Mouse (Mus musculus) skeletal muscle tissue, adult 2 months (tissue): ENCODE measurements around the gene Mef2a.
A peak's percentile ranks its signal among the peaks of the same experiment; 100 is the strongest.

Experiments
- DNase-seq: peaks from one replicate; pipeline ENCODE4 v3.0.0-alpha.2; 2012; ENCODE audit warnings: low read depth, low spot score

Mef2a gene

GRCm38 (mm10) chr7:67246067-67246466, 126.6 kb downstream of the Mef2a start:
- DNase-seq = no peak

GRCm38 (mm10) chr7:67245255-67245654, 127.4 kb downstream of the Mef2a start:
- no peak for DNase-seq

- DNase-seq = peak; percentile 52
Observed at GRCm38 (mm10) chr7:67243894-67244282, 128.8 kb downstream of the Mef2a start.

- DNase-seq = no peak
Observed at GRCm38 (mm10) chr7:67243121-67243893, 129.4 kb downstream of the Mef2a start.

- DNase-seq = no peak
Observed at GRCm38 (mm10) chr7:67241969-67242368, 130.7 kb downstream of the Mef2a start.

- no peak for DNase-seq
Observed at GRCm38 (mm10) chr7:67237752-67238151, 134.9 kb downstream of the Mef2a start.

- DNase-seq = no peak
Observed at GRCm38 (mm10) chr7:67236351-67236750, 136.3 kb downstream of the Mef2a start.

GRCm38 (mm10) chr7:67234797-67235196, 137.9 kb downstream of the Mef2a start:
- no peak for DNase-seq

- no peak for DNase-seq
Observed at GRCm38 (mm10) chr7:67232504-67232903, 140.2 kb downstream of the Mef2a start.

- DNase-seq = no peak
Observed at GRCm38 (mm10) chr7:67230640-67231140, 142.0 kb downstream of the Mef2a start.

GRCm38 (mm10) chr7:67230221-67230620, 142.4 kb downstream of the Mef2a start:
- DNase-seq = peak; percentile 43

- no peak for DNase-seq
Observed at GRCm38 (mm10) chr7:67229701-67230100, 143.0 kb downstream of the Mef2a start.

GRCm38 (mm10) chr7:67228891-67229602, 143.6 kb downstream of the Mef2a start:
- peak; percentile 18 for DNase-seq

- DNase-seq = no peak
Observed at GRCm38 (mm10) chr7:67228390-67228789, 144.3 kb downstream of the Mef2a start.

- no peak for DNase-seq
Observed at GRCm38 (mm10) chr7:67227538-67227937, 145.1 kb downstream of the Mef2a start.

GRCm38 (mm10) chr7:67225943-67226625, 146.6 kb downstream of the Mef2a start:
- no peak for DNase-seq

- DNase-seq = peak; percentile 92
Observed at GRCm38 (mm10) chr7:67222220-67222862, 150.3 kb downstream of the Mef2a start, which contains the start of gene Lysmd4. Lysmd4 (plus strand) TSS chr7:67222544.

GRCm38 (mm10) chr7:67217025-67217424, 155.6 kb downstream of the Mef2a start:
- peak; percentile 36 for DNase-seq

- DNase-seq = no peak
Observed at GRCm38 (mm10) chr7:67216351-67216750, 156.3 kb downstream of the Mef2a start.

GRCm38 (mm10) chr7:67213589-67213988, 159.1 kb downstream of the Mef2a start:
- no peak for DNase-seq

GRCm38 (mm10) chr7:67211971-67212370, 160.7 kb downstream of the Mef2a start:
- no peak for DNase-seq

- DNase-seq = no peak
Observed at GRCm38 (mm10) chr7:67211341-67211740, 161.3 kb downstream of the Mef2a start.
